Comparison of ENCODE assay signal across 8 mouse cellular contexts in the genomic region with DNA sequence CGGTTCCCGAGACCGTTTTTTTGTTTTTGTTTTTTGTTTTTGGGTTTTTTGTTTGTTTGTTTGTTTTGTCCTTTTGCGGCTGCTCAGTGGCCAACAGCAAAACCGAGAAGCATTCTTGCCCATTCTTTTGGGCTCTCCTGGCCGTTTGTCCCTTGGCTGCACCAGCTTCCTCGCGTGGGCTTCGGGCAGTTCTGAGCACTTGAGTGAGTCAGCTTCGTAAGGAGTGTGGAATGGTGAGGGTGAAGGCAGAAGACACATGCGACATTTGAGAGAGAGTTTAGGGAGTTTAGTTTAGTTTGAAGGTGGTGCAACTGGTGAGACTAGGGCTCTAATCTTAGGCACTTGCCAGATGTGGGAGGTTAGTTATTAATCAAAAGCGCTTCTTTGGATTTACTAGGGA. TPM values are rescaled to one million over a fixed set of nuclear protein-coding genes. Genes with fewer than 3 reads are reported as not detected.
DNase-seq lines count a peak whose midpoint lies in the region; ATAC-seq and TF ChIP-seq lines count a peak whose summit lies in the region.

No protein-coding gene starts in this region.

- no peaks in the 10 kb centered on the region for H3K27me3 ChIP-seq in embryonic facial prominence, embryonic 11.5 days (ENCODE audit: control insufficient read depth, insufficient read depth, low read length)
- H3K27me3 ChIP-seq in hindbrain, embryonic 16.5 days (replicated peaks; ENCODE audit: control insufficient read depth, insufficient read depth, low read length): no peaks in the 10 kb centered on the region
- H3K27me3 ChIP-seq in midbrain, embryonic 14.5 days (ENCODE audit: control insufficient read depth, insufficient read depth, low read length): no peaks in the 10 kb centered on the region

- no peak for DNase-seq in lung, adult 2 months
- no peak for DNase-seq in lung, adult 18-20 months
- DNase-seq in embryonic facial prominence, embryonic 11.5 days (ENCODE audit: low spot score): no peak
- DNase-seq in midbrain, embryonic 14.5 days: no peak
- DNase-seq in layer of hippocampus, postnatal 25 days (ENCODE audit: extremely low spot score in 1 of 2, low spot score in 1 of 2): no peak
- DNase-seq in layer of hippocampus, adult 9-10 months (ENCODE audit: low spot score): no peak
- DNase-seq in frontal cortex, postnatal 10 days (ENCODE audit: low spot score in 2 of 2): no peak

- no peak for TF ChIP-seq CTCF in lung, adult 2 months (IDR thresholded peaks at IDR 0.05; ENCODE audit: insufficient read depth, low read length)

- peak overlapping the region; percentile 76 for H3K4me2 ChIP-seq in embryonic facial prominence, embryonic 11.5 days (ENCODE audit: low read depth, low read length)
- peak overlapping the region; percentile 88 for H3K4me2 ChIP-seq in hindbrain, embryonic 16.5 days (ENCODE audit: low read length)
- H3K4me2 ChIP-seq in midbrain, embryonic 14.5 days (ENCODE audit: low read length): peak overlapping the region; percentile 80

- peaks cover 6% of the 10 kb centered on the region for H3K4me1 ChIP-seq in lung, adult 2 months (ENCODE audit: control insufficient read depth, insufficient read depth, low read length)
- H3K4me1 ChIP-seq in embryonic facial prominence, embryonic 11.5 days (ENCODE audit: control insufficient read depth, insufficient read depth, low read length): no peaks in the 10 kb centered on the region
- peaks cover 16% of the 10 kb centered on the region for H3K4me1 ChIP-seq in hindbrain, embryonic 16.5 days (ENCODE audit: control insufficient read depth, insufficient read depth, low read depth, low read length)
- peaks cover 16% of the 10 kb centered on the region for H3K4me1 ChIP-seq in midbrain, embryonic 14.5 days (ENCODE audit: control insufficient read depth, insufficient read depth, low read length)

- no peak overlapping the region for H3K27ac ChIP-seq in embryonic facial prominence, embryonic 11.5 days (replicated peaks; ENCODE audit: low read depth, low read length)
- peak overlapping the region; percentile 55 for H3K27ac ChIP-seq in hindbrain, embryonic 16.5 days (ENCODE audit: low read depth, low read length)
- H3K27ac ChIP-seq in midbrain, embryonic 14.5 days (replicated peaks; ENCODE audit: low read depth, low read length): peak overlapping the region; percentile 70

- H3K4me3 ChIP-seq in lung, adult 2 months (replicated peaks; ENCODE audit: extremely low read depth, low read depth, low read length): peak overlapping the region; percentile 88
- peak overlapping the region; percentile 68 for H3K4me3 ChIP-seq in embryonic facial prominence, embryonic 11.5 days (ENCODE audit: low read depth, low read length)
- H3K4me3 ChIP-seq in hindbrain, embryonic 16.5 days (ENCODE audit: low read length): peak overlapping the region; percentile 75
- peak overlapping the region; percentile 67 for H3K4me3 ChIP-seq in midbrain, embryonic 14.5 days (replicated peaks; ENCODE audit: low read depth, low read length)

- no peak for ATAC-seq in embryonic facial prominence, embryonic 11.5 days (replicated peaks; ENCODE audit: insufficient number of reproducible peaks, low FRiP score, low TSS enrichment, low read depth)
- no peak for ATAC-seq in hindbrain, embryonic 16.5 days
- peak; percentile 25; the same call in 1 of the 2 replicates for ATAC-seq in midbrain, embryonic 14.5 days (ENCODE audit: low FRiP score, low TSS enrichment)

- TF ChIP-seq POLR2A in lung, adult 2 months (IDR thresholded peaks at IDR 0.05; ENCODE audit: borderline replicate concordance, extremely low read depth, low read depth, low read length): no peak

- WGBS in lung, adult 2 months: 11% methylated on average over 12 of the region's 12 CpGs
- 10% methylated on average over 12 of the region's 12 CpGs for WGBS in embryonic facial prominence, embryonic 11.5 days
- 11% methylated on average over 12 of the region's 12 CpGs for WGBS in hindbrain, embryonic 16.5 days
- 11% methylated on average over 12 of the region's 12 CpGs for WGBS in midbrain, embryonic 14.5 days

- no peaks in the 10 kb centered on the region for H3K9me3 ChIP-seq in embryonic facial prominence, embryonic 11.5 days (replicated peaks; ENCODE audit: control insufficient read depth, low read length)
- H3K9me3 ChIP-seq in hindbrain, embryonic 16.5 days (ENCODE audit: control insufficient read depth, low read length): no peaks in the 10 kb centered on the region
- no peaks in the 10 kb centered on the region for H3K9me3 ChIP-seq in midbrain, embryonic 14.5 days (ENCODE audit: control insufficient read depth, low read length)

- peak overlapping the region; percentile 78 for H3K9ac ChIP-seq in embryonic facial prominence, embryonic 11.5 days (replicated peaks; ENCODE audit: low read length)
- peak overlapping the region; percentile 75 for H3K9ac ChIP-seq in hindbrain, embryonic 16.5 days (ENCODE audit: low read depth, low read length)
- H3K9ac ChIP-seq in midbrain, embryonic 14.5 days (replicated peaks; ENCODE audit: low read length): peak overlapping the region; percentile 74

- H3K36me3 ChIP-seq in embryonic facial prominence, embryonic 11.5 days (replicated peaks; ENCODE audit: control insufficient read depth, insufficient read depth, low read depth, low read length): no peaks in the 10 kb centered on the region
- H3K36me3 ChIP-seq in hindbrain, embryonic 16.5 days (ENCODE audit: control insufficient read depth, insufficient read depth, low read length): no peaks in the 10 kb centered on the region
- H3K36me3 ChIP-seq in midbrain, embryonic 14.5 days (ENCODE audit: control insufficient read depth, insufficient read depth, low read length): peaks cover 8% of the 10 kb centered on the region

RNA-seq across cellular contexts. Expression of a gene that starts 0.5 kb away (rescaled TPM):
- 1.1 and 1.4 TPM in 2 replicates for polyA plus RNA-seq in lung, adult 2 months (2012; rRNA removed)
- 8.0 and 9.3 TPM in 2 replicates for polyA plus RNA-seq in embryonic facial prominence, embryonic 11.5 days (2014; fragmentation: Nextera tagmentation; extraction: Ambion mirVana)
- 4.5 and 5.6 TPM in 2 replicates for polyA plus RNA-seq in hindbrain, embryonic 16.5 days (2015; fragmentation: Nextera tagmentation; extraction: Ambion mirVana)
- polyA plus RNA-seq in midbrain, embryonic 14.5 days (2014; fragmentation: Nextera tagmentation; extraction: Ambion mirVana): 2.9 and 6.1 TPM in 2 replicates
- total RNA-seq in layer of hippocampus, postnatal 25 days (2021): 1 to 10 TPM; 5.6 to 7.1 TPM

RNA-seq across cellular contexts. Expression of a gene that starts 0.5 kb away (rescaled TPM):
- polyA plus RNA-seq in lung, adult 2 months (2012; rRNA removed): 23.8 and 30.3 TPM in 2 replicates
- 96.7 and 104 TPM in 2 replicates for polyA plus RNA-seq in embryonic facial prominence, embryonic 11.5 days (2014; fragmentation: Nextera tagmentation; extraction: Ambion mirVana)
- 48.8 and 51.7 TPM in 2 replicates for polyA plus RNA-seq in hindbrain, embryonic 16.5 days (2015; fragmentation: Nextera tagmentation; extraction: Ambion mirVana)
- 64.7 and 69.4 TPM in 2 replicates for polyA plus RNA-seq in midbrain, embryonic 14.5 days (2014; fragmentation: Nextera tagmentation; extraction: Ambion mirVana)
- 10 to 100 TPM; 36.1 to 39.9 TPM for total RNA-seq in layer of hippocampus, postnatal 25 days (2021)

RNA-seq across cellular contexts. Expression of a gene that starts 7.3 kb away (rescaled TPM):
- 42.8 and 58.3 TPM in 2 replicates for polyA plus RNA-seq in lung, adult 2 months (2012; rRNA removed)
- polyA plus RNA-seq in embryonic facial prominence, embryonic 11.5 days (2014; fragmentation: Nextera tagmentation; extraction: Ambion mirVana): 136 and 152 TPM in 2 replicates
- polyA plus RNA-seq in hindbrain, embryonic 16.5 days (2015; fragmentation: Nextera tagmentation; extraction: Ambion mirVana): 156 and 165 TPM in 2 replicates
- 176 and 215 TPM in 2 replicates for polyA plus RNA-seq in midbrain, embryonic 14.5 days (2014; fragmentation: Nextera tagmentation; extraction: Ambion mirVana)
- total RNA-seq in layer of hippocampus, postnatal 25 days (2021): 100 to 1,000 TPM; 122 to 145 TPM

RNA-seq across cellular contexts. Expression of a gene that starts 16.2 kb away (rescaled TPM):
- polyA plus RNA-seq in lung, adult 2 months (2012; rRNA removed): 34.4 and 42.1 TPM in 2 replicates
- 0.13 TPM in 1 of 2 replicates, not detected in the other for polyA plus RNA-seq in embryonic facial prominence, embryonic 11.5 days (2014; fragmentation: Nextera tagmentation; extraction: Ambion mirVana)
- polyA plus RNA-seq in hindbrain, embryonic 16.5 days (2015; fragmentation: Nextera tagmentation; extraction: Ambion mirVana): 1.6 and 2.6 TPM in 2 replicates
- polyA plus RNA-seq in midbrain, embryonic 14.5 days (2014; fragmentation: Nextera tagmentation; extraction: Ambion mirVana): 1.1 and 1.7 TPM in 2 replicates
- 1 to 10 TPM; 3.2 to 6.4 TPM for total RNA-seq in layer of hippocampus, postnatal 25 days (2021)

RNA-seq across cellular contexts. Expression of a gene that starts 22.2 kb away (rescaled TPM):
- 0.14 and 0.18 TPM in 2 replicates for polyA plus RNA-seq in lung, adult 2 months (2012; rRNA removed)
- polyA plus RNA-seq in embryonic facial prominence, embryonic 11.5 days (2014; fragmentation: Nextera tagmentation; extraction: Ambion mirVana): not detected in 2 replicates
- polyA plus RNA-seq in hindbrain, embryonic 16.5 days (2015; fragmentation: Nextera tagmentation; extraction: Ambion mirVana): 0.36 and 0.50 TPM in 2 replicates
- polyA plus RNA-seq in midbrain, embryonic 14.5 days (2014; fragmentation: Nextera tagmentation; extraction: Ambion mirVana): 0.32 and 0.76 TPM in 2 replicates
- under 1 TPM in 1 of 2 experiments, not detected in 1; 0.32 TPM for total RNA-seq in layer of hippocampus, postnatal 25 days (2021)
